Mouse (Mus musculus): ENCODE measurements around the gene Palm2.

DNA sequence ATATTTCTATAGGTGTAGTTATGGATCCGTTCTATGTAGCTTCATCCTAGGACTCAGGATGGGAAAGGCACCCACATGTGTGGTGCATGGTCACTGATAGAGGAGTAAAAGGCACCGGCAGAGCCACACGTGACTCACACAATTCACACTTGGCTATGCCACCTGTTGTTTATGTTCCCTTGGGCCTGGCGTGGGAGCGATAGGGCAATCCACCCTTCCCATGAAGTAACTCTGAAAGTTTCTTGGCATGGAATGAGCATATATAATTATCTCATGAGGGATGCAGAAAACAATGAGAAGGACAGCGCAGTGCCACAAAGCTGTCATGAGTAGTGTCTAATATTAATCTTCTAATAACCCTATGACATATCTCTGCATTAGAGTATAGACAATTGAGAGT is 296.0 kb downstream of the Palm2 start:
- TF ChIP-seq GATA1 (IDR thresholded peaks at IDR 0.05; ENCODE audit: borderline replicate concordance, low read length), result no peak
- TF ChIP-seq FLI1 (IDR thresholded peaks at IDR 0.05; ENCODE audit: low read length), result no peak
